Mouse (Mus musculus) megakaryocyte, embryonic 14.5 days (primary cell): ENCODE data around the gene Agap1.

Experiments used
- FLI1 ChIP-seq: IDR thresholded peaks from 2 replicates; pipeline ENCODE4 v1.6.1; 2012; ENCODE audit warnings: low read length, inconsistent platforms, mixed read lengths
- GATA1 ChIP-seq: IDR thresholded peaks from 3 replicates; pipeline ENCODE4 v1.6.1; 2012; ENCODE audit warnings: mixed read lengths, low read length, inconsistent platforms, borderline replicate concordance

DNA sequence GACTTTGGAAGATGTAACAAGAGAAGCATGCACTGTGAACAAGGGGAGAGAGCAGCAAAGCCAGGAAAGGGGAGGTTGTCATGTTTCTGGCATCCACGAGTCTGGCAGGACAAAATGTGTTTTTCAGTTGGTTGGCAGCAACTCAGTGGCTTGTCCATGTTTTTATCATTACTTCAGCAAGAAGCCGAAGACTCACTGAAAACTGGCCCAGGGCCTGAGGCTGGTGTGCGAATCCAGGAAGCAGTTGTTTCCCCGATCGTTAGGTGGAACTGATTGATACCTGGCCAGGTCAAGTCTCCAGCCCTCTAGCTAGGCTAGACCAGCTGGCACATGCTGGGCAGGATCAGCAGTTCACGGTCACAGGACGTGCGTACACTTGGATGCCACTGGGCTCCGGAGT, 162.7 kb downstream of the Agap1 start:
- no peak for TF ChIP-seq GATA1
- no peak for TF ChIP-seq FLI1
